Mouse (Mus musculus) inflammation-experienced regulatory T-cells, adult 6 months (primary cell): ENCODE data around the gene Svs3b. TPM values are rescaled to one million over a fixed set of nuclear protein-coding genes. Genes with fewer than 3 reads are reported as not detected.
"Not testable (repeated sequence)": the region's sequence is repeated elsewhere in the genome, so short reads cannot be mapped to it uniquely, and the experiment has no call there.

Source experiments
- ATAC-seq: one replicate; pipeline ENCODE4 v1.8.0; 2017
- polyA plus RNA-seq, 3 experiments: library from polyadenylated mRNA; unstranded; fragments of 100-300 nt; shearing (Covaris generic); gene quantifications; one replicate each; pipeline ENCODE4 v1.2.1; 2017

Svs3b gene
- not detected for polyA plus RNA-seq

GRCm38 (mm10) chr2:164256540-164256939 is at the start of gene Svs3b:
Gene Svs3b, minus strand, starts transcription at chr2:164256640.
- ATAC-seq: not testable (repeated sequence)

GRCm38 (mm10) chr2:164288968-164289367 is 32.5 kb upstream of the Svs3b start, which contains the start of gene Svs3a:
Gene Svs3a, plus strand, starts transcription at chr2:164289268.
- not testable (repeated sequence) for ATAC-seq

GRCm38 (mm10) chr2:164278359-164278758 is 21.9 kb upstream of the Svs3b start, which contains the start of gene Svs4:
Gene Svs4, minus strand, starts transcription at chr2:164278459.
- ATAC-seq: no peak

DNA sequence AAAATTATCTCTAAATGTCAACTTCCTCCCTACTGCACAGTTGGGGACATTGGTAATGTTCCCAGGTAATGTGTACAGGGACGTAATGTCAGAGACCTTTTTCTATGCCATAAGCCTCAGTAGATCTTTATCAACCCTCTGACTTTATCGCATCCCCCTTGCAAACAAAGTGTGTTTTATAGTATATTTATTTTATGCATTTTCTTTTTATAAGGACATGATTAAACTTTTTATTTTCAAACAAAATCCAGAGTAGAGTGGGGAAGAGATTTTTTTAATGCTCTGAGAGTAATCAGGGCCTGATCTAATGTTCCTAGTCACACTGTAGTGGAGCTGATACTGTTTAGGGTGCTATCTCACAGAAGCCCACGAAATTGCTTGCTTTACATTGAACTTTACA is 18.1 kb downstream of the Svs3b start, which contains the start of gene Svs2:
Gene Svs2, minus strand, starts transcription at position 101 of the 400 bp plus-strand sequence.
- ATAC-seq: no peak

DNA sequence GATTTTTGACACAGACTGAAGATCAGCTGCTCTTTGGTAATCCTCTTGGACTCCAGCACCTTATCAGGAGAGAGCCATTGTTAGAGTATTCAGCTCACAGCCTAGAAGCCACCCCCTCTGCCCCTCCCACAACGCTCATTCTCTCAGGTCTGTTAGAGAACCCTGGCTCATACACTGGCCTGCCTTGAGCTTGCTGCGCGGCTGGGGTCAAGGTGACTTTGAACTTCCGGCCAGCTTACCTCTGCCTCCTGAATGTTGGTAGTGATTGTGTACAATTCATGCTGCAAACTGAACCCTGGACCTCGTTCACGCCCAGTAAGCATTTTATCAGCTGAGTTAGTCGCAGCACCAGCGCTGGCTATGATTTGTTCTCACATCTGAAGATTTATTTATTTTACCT is 23.8 kb downstream of the Svs3b start:
- ATAC-seq: no peak

- no peak for ATAC-seq
Observed at GRCm38 (mm10) chr2:164228361-164229070, 27.9 kb downstream of the Svs3b start.

DNA sequence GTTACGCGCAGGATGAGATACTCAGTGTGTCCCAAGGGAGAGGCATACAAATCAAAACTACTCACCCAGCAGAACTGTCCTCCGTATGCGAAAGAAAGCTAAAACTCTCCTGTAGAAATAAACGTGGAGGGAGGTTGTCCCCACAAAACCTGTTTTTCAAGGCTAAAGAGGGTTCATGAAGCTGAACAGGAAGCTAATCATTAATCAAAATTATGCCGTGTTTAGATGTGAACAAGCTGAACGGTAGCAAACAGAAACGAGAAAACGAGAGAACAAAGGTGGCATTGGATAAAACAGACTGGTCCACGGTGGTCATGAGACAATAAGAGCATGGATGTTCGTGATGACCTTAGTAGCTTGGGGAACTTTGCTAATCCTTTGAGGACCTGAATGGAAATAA is 34.9 kb downstream of the Svs3b start, which contains the start of gene Wfdc15b:
Gene Wfdc15b, minus strand, starts transcription at position 139 of the 400 bp plus-strand sequence.
- no peak for ATAC-seq

GRCm38 (mm10) chr2:164219295-164219694 is 37.1 kb downstream of the Svs3b start:
- ATAC-seq: no peak

DNA sequence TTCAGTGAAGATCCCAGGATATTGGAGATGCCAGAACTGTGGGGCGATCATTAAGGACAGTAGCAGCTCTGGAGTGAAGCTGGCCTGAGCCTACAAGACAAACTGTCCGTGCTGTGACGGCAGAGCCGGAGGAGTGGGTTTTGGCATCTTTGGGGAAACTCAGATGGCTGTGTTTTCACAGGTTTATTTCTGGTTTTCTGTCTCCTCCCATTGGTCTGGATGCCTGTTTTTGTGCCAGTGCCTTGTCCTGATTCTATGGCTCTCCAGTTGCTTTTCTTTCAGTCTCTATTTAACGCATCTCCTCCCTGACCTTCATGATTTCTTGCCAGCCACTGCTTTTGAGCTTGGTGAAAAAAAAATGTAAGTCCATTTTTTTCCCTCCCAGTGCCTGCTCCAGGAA is 43.7 kb downstream of the Svs3b start:
- ATAC-seq: no peak

DNA sequence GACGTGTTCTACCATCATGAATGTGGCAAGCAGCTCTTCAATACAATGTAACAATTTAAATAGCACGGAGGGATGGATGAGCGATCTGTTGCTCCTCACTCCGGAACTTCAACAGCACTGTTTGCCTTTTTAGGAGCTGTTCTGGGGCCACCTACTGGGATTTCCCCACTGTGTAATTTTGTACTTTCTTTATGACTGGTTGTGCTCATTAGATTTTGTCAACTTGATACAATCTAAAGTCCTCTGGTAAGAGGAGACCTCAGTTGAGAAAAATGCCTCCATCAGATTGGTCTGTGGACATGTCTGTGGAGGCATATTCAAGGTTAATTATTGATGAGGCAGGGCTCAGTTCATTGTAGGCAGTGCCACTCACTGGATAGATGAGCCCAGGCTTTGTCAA is 45.5 kb downstream of the Svs3b start:
- ATAC-seq: peak; percentile 68

DNA sequence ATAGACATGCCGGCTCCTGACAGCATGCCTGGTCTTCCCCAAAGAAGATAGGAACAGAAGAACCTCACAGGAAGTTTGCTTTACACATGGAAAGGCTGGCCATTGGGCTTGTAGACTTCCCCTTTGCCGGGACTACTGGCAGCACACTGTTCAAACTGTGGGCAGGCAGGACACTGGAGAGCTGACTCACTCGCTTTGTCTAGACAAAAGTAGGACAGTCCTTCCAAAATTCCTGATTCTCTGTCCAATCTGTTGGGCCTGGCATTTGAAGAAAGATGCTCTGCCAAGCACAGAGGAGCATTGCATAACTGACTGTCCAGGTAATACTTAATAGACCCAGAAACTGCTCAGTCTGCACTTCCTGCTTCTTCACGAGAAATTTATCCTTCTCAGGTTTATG is 49.8 kb downstream of the Svs3b start:
- no peak for ATAC-seq

DNA sequence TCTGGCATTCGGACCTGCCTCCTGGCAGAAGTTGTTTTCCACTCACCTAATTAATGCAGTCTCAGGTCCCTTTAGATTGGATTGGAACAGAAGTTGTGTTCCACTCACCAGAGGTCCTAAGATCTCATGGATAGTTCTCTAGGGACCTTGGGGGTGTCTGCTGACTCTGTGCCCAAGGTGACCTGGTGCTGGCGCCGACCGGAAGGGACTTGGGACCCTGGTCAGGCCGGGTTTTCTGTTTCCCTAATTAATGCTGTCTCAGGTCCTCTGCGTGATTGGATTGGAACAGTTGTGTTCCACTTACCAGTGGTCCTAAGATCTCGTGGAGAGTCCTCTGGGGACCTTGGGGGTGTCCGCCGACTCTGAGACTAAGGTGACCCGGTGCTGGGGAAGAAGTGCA is 50.4 kb downstream of the Svs3b start:
- ATAC-seq: not testable (repeated sequence)

Other genes starting within 250 kb of the Svs3b start
- 1 to 10 TPM in 2 of 3 experiments, under 1 TPM in 1; 0.62 to 9.3 (median 2.1) TPM for gene Pabpc1l, start 231.2 kb downstream of the Svs3b start, polyA plus RNA-seq
- 100 to 1,000 TPM; 167 to 200 (median 173) TPM for gene Stk4, start 186.3 kb downstream of the Svs3b start, polyA plus RNA-seq
- gene Tomm34, start 185.5 kb downstream of the Svs3b start, polyA plus RNA-seq: 100 to 1,000 TPM; 103 to 135 (median 128) TPM
- not detected for gene Kcns1, start 85.5 kb downstream of the Svs3b start, polyA plus RNA-seq
- gene Wfdc5, start 73.9 kb downstream of the Svs3b start, polyA plus RNA-seq: not detected
- not detected for gene Wfdc12, start 66.0 kb downstream of the Svs3b start, polyA plus RNA-seq
- gene Wfdc15a, start 56.5 kb downstream of the Svs3b start, polyA plus RNA-seq: not detected
- not detected for gene Wfdc15b, start 35.0 kb downstream of the Svs3b start, polyA plus RNA-seq
- not detected for gene Svs2, start 18.2 kb downstream of the Svs3b start, polyA plus RNA-seq
- not detected for gene Svs4, start 21.8 kb upstream of the Svs3b start, polyA plus RNA-seq
- gene Svs3a, start 32.6 kb upstream of the Svs3b start, polyA plus RNA-seq: not detected
- not detected for gene Svs6, start 60.1 kb upstream of the Svs3b start, polyA plus RNA-seq
- not detected for gene Svs5, start 76.1 kb upstream of the Svs3b start, polyA plus RNA-seq
- gene Slpi, start 132.5 kb upstream of the Svs3b start, polyA plus RNA-seq: 1 to 10 TPM; 3.3 to 7.1 (median 3.8) TPM
- gene Rbpjl, start 146.5 kb upstream of the Svs3b start, polyA plus RNA-seq: not detected
- under 1 TPM in 1 of 3 experiments, not detected in 2; 0.21 TPM for gene Matn4, start 148.5 kb upstream of the Svs3b start, polyA plus RNA-seq
- gene Sdc4, start 187.2 kb upstream of the Svs3b start, polyA plus RNA-seq: 10 to 100 TPM; 12.0 to 42.7 (median 41.8) TPM
- gene Sys1, start 200.3 kb upstream of the Svs3b start, polyA plus RNA-seq: 10 to 100 TPM; 10.4 to 35.1 (median 25.4) TPM
- gene Gm20458, start 204.3 kb upstream of the Svs3b start, polyA plus RNA-seq: 1 to 10 TPM in 1 of 3 experiments, not detected in 2; 4.5 TPM
- not detected for gene Trp53tg5, start 217.1 kb upstream of the Svs3b start, polyA plus RNA-seq
- gene Dbndd2, start 229.5 kb upstream of the Svs3b start, polyA plus RNA-seq: 1 to 10 TPM; 1.5 to 7.5 (median 7.1) TPM
- 10 to 100 TPM; 13.6 to 36.2 (median 30.9) TPM for gene Pigt, start 240.9 kb upstream of the Svs3b start, polyA plus RNA-seq